Mouse (Mus musculus): ENCODE measurements around the gene Ippk.

DNA sequence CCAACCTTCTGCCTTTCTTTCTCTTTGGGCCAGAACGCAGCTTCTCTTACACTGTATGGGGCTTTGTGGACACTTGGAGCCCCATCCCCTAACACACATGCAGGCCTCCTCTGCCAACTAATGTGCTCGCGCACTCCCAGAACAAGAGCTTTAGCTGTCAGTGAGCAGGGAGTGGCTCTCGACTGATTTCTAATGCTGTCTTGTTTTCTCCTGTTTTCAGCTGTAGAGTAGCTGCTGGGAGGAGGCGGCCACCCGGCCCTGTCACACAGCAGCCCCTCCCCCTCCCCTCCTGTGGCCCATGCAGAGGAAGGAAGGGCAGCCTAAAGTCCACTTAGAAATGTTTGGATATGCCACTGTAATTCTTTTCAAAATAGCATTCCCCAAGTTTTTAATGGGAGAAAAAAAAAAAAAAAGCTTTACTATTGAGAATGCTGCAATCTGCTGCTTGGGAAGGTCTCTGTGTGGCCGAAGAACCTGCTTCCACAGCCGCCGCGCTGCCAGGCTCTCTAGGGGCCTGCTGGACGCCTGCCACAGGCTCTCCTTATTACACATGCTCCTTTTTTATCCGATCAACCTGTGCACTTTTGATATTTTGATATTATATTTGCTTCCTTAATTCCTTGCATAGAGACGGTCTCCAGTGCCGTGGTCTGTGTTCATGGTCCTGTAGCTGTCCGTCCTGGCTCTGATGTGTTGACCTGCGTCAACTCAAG, 36.1 kb upstream of the Ippk start:
- TF ChIP-seq CTCF (IDR thresholded peaks at IDR 0.05; ENCODE audit: borderline replicate concordance, insufficient read depth, low read depth, low read length), result no peak
- TF ChIP-seq POLR2A (IDR thresholded peaks at IDR 0.05; ENCODE audit: borderline replicate concordance, insufficient read depth, low read length), result no peak
